Mouse (Mus musculus) left cerebral cortex, adult 11 months (tissue): Measurements from ENCODE around the gene Tbcc.
A peak's percentile ranks its signal among the peaks of the same experiment; 100 is the strongest.

ENCODE experiments used
- DNase-seq: peaks from one replicate; pipeline ENCODE4 v3.0.0; 2022; ENCODE audit warnings: low spot score

Gene Tbcc

GRCm38 (mm10) chr17:46870204-46870798 lies 20.2 kb upstream of the Tbcc start:
- DNase-seq = no peak

DNA sequence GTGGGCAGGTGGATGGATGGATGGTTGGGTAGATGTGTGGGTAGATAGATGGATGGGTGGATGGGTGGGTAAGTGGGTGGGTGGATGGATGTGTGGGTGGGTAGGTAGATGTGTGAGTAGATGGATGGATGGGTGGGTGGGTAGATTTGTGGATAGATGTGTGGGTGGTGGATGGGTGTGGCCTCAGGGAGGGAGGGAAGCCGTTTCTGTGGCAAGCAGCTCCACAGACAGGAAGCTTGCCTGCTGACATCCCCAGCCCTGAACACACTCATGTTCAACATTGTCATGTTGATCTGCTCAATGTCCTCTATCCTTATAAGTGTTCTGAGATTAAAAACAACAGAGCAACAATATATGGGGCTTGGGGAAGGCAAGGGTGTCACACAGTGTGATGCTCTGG lies 19.6 kb upstream of the Tbcc start:
- no peak for DNase-seq

DNA sequence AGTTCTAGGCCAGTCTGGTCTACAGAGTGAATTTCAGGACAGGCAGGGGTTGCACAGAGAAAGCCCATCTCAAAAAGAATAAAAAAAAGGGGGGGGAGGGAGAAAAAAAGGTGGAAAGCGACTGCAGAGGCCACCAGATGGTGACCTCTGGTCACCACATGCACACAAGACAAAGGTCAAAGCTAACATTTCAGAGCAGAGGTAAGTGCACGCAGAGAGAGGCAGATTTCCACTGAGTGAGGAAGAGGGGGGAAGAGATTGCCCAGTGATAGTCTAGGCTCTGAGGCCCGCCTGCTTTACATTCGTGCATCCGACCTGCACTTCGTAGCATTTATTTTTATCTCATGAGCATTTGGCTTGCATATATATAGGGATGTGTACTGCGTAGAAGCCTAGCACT lies 17.7 kb upstream of the Tbcc start:
- DNase-seq = no peak

- DNase-seq = no peak
These were observed 16.4 kb upstream of the Tbcc start for GRCm38 (mm10) chr17:46874133-46874532.

- DNase-seq = no peak
These were observed 14.9 kb upstream of the Tbcc start for GRCm38 (mm10) chr17:46875626-46876025.

DNA sequence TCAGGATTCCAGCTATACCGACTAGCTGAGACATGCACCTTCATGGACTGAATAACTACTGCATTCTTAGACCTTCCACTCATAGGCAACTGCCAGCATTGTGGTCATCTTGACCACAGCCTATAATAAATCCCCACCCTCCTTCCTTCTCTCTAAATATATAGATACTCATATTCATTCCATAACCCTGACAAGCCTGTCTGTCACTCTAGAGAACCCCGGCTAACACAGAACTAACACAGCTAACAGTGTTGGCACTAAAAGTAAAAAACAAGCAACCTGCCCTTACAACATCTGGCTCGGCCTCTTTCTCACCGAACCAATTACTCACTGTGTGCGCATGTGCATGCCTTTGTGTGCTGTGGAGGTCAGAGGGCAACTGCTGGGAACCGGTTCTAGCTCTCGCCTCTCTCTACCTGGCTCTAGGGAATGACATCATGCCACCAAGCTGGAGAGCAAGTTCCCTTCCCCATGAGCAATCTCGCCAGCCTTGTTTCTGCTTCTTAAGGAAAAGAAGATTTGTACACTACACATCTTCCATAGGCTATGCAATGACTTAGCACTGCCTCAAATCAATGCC lies 14.0 kb upstream of the Tbcc start:
- DNase-seq = no peak

- DNase-seq = no peak
These were observed 13.4 kb upstream of the Tbcc start for GRCm38 (mm10) chr17:46877061-46877460.

- DNase-seq = no peak
These were observed 10.6 kb upstream of the Tbcc start for GRCm38 (mm10) chr17:46879841-46880311.

GRCm38 (mm10) chr17:46880322-46880721 lies 10.2 kb upstream of the Tbcc start:
- no peak for DNase-seq

DNA sequence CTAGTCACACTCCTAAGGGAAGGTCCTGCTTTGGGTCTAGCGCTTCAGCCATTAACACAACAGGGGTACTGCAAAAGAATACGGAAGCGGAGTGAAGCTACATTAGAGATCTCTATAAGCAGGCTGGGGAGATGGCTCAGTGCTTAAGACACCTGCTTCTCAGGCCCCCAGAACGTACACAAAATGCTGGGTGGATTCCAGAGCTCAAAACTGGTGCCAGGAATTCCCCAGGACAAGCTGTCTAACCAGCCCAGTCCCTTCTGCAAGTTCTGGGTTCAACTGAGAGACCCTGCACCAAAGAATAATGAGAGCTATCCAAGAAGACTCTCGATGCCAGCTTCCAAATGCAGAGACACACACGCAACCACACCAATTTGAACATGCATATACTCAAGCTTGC lies 8.8 kb upstream of the Tbcc start:
- DNase-seq = no peak

- no peak for DNase-seq
These were observed 7.4 kb upstream of the Tbcc start for GRCm38 (mm10) chr17:46883107-46883506.

- no peak for DNase-seq
These were observed 5.7 kb upstream of the Tbcc start for GRCm38 (mm10) chr17:46884766-46885165.

DNA sequence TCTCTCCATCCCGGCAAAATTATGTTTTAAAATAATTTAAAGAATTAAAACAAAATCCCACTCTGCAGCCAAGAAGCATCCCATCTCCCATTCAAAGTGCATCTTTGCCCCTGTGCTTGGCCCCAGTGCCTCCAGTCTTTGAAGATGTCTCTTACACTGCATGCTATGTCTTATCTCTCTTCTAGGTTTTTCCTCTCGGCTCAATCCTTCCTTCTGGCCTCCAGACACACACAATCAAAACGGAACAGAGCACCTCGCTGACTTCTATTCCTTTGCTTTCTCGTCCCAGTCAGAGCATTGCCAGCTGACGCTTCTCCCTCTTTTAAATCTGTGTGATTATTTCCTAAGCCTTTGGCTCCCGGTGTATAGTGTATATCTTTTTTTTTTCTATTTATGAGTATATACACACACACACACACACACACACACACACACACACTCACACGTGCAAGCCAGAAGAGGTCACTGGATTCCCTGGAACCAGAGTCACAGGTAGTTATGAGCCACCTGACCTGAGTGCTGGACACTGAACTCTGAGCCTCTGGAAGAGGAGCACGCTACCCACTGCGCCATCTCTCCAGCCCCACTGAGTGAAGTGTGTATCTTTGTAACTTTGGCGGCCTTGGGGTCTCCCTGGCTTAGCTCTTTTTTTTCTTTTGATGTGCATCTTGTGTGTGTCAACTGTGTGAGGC lies 5.1 kb upstream of the Tbcc start:
- DNase-seq = no peak

DNA sequence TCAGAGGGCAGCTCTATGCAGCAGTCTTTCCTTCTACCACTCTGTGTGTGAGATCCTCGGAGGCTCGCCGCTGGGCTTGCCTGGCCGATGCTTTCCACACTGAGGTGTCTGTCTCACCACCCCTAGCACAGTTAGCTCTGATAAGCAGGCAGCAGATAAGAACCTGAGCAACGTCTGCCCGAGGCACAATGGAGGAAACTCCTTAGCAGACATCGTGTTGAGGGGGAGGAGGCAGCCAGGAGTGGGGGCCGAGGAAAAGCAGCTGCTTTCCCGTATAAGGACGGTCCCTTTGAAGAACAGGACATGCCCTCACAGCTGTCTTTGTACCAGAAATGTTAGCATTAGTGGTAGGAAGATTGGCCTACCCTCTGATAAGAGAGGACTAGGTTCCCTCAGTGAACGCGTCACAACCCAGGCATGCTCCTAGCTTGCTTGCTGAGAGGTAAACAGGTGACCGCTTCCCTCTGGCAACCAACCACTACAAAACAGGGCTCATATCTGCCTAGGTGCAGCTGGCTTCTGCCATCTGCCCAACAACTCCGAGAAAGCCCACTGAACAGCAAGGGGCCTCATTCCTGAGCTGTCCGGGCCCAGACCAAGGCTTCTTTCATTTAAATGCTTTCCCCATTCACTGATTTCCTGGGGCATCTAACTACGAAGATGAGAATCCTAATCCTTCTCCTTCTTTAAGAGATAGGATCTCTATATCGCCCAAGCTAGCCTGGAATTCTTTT lies 4.4 kb upstream of the Tbcc start:
- DNase-seq = no peak

- peak; percentile 47 for DNase-seq
These were observed 1.8 kb upstream of the Tbcc start for GRCm38 (mm10) chr17:46888511-46889212.

GRCm38 (mm10) chr17:46889450-46890084 lies 917 bp upstream of the Tbcc start:
- peak; percentile 57 for DNase-seq

GRCm38 (mm10) chr17:46890843-46891594 lies 535 bp downstream of the Tbcc start:
- DNase-seq = no peak

DNA sequence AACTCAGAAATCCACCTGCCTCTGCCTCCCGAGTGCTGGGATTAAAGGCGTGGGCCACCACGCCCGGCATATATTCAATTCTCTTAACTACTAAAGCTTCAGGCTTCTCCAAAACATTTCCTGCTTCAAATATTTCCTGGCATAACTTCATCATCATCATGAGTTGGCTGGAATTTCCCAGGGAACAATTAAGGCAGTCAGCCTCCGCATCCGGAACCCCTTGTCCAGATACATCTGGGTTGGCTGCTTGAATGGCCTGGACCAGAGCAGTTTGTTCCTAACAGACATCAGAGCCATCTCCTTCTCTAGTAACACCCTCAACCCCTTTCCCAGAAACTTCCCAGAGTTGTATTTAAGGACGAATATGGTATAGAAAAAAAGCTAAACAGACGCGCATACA lies 4.9 kb downstream of the Tbcc start:
- DNase-seq = no peak

DNA sequence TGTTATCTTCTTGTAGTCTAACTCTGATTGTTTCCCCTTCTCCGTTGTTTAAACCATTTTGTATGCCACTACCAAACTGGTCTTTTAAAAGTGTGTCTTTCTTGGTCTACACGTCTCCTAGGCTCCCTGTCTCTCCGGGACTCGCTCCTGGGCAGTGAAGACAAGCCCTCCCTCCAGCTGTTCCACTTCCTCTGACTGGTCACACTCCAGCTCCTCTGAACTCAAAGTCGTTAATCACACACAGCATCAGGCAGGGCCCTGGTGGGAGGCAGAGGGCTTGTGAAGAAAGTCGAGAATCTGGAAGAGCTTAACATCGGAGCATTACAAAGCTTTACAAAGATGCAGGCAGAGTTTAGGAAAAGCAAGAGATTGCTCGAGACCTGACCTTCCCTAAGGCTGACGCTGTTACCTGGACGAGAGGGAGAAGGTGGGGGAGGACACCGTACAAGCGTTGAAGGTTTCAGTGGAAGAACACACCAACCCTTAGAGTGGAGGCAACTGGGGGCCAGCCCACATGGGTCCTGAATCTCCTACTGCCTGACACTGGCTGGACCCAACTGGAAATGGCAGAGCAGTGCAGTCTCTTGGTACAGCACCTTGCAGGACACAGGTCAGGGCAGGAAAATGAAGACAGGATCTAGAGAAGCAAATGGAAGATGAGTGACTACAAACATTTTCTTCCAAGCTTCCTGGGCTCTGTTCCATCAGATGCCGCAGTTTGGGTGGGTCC lies 6.9 kb downstream of the Tbcc start:
- DNase-seq = no peak

DNA sequence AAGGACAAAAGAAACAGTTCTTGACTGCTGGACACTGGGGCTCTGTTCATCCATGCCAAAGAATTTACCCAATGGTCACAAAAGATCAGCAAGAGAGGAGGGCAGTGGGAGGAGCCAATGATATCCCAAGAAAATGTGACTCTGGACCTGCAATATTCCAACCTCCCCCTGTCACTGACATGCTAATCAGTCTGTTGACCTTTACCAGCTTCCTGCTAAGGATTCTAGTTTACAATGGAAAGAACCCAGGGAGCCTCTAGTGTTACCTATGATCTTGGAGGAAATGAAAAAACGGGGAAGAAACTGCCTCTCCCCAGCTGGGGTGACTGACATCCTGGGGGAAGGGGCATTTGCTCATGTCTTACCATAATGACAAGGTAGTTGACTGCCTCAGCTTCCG lies 10.5 kb downstream of the Tbcc start:
- DNase-seq = no peak
